Mouse (Mus musculus) C2C12 (cell line): ENCODE measurements around the gene Tpm3.

Experiments
- CTCF ChIP-seq: IDR thresholded peaks from one replicate; pipeline ENCODE4 v1.5.1; 2011; ENCODE audit not compliant: control insufficient read depth, insufficient read depth, insufficient read length
- MAX ChIP-seq: IDR thresholded peaks from one replicate; pipeline ENCODE4 v1.6.1; 2011; ENCODE audit warnings: mild to moderate bottlenecking, control low read depth

DNA sequence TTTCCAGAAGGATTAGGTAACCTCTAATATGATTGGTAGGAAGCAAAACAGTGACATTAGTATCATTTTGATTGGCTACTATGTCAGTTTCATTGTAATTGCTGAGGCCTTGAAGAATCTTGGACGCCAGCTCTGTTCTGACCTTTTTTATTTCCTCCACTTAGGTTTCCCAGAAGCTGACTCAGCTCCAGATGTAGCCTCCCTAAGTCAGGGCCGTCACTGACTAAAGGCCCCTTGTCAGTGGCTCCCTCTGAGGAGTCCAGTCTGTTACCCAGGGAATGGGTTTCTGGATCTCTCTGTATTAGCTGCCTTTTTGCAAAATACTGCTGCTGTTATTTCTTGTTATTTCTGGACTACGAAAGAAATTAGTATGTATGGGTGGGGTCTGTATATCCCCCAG lies 43.1 kb downstream of the Tpm3 start:
- TF ChIP-seq CTCF (no peak), MAX (no peak)
